Mouse (Mus musculus): ENCODE data around the gene Lin37.
A peak's percentile ranks its signal among the peaks of the same experiment; 100 is the strongest.

GRCm38 (mm10) chr7:30552102-30553020, 7.3 kb downstream of the Lin37 start, which contains the start of the genes Hspb6 and Proser3:
- TF ChIP-seq CTCF (IDR thresholded peaks at IDR 0.05) (peak; percentile 31), POLR2A (IDR thresholded peaks at IDR 0.05; ENCODE audit: insufficient read depth, low read depth, low read length) (peak; percentile 97)
